Mouse (Mus musculus) kidney, postnatal 36 days (tissue): Measurements from ENCODE around the gene Olfr1029.
"Not testable (repeated sequence)": the region's sequence is repeated elsewhere in the genome, so short reads cannot be mapped to it uniquely, and the experiment has no call there.

ENCODE experiments used
- DNase-seq, 2 experiments: peaks; one replicate each; pipeline ENCODE4 v3.0.0; 2021 to 2022; ENCODE audit warnings: mixed read lengths in 2 of 2

The Olfr1029 gene

DNA sequence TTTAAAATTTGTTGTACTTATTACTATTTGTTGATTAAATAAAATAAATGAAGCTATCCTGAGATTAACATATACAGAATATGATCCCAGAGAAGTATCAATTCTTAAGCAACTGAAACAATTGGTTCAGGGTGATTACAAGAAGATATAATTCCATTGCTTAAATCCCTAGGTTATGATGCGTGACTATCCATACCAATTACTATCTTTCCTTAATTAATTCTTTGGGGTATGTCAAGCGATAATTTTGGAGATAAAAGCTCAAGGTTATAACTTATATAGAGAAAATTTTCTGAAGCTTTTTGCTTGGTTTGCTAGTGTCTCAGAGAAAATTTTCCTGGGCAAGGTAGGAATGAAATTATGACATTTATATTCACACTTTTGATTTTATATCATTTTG lies at the start of gene Olfr1029:
Gene Olfr1029 (plus strand): TSS at position 301 of the 400 bp plus-strand sequence.
- DNase-seq = no peak

DNA sequence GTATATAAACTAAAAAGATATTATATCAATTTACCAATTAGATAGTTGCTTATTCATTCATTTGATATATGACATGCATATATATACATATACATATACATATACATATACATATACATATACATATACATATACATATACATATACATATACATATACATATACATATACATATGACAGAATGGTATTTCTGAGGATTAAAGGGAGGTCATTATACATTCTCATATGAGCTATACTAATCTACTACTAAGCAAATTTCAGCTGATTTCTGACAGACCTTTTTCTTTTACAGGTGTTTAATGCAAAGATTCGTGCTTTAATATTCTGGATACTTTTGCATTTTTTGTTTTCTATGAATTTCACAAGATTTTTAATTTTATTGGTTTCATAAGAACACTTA lies 23.6 kb upstream of the Olfr1029 start, which contains the start of gene Olfr1028:
Gene Olfr1028 (plus strand): TSS at position 301 of the 400 bp plus-strand sequence.
- no peak for DNase-seq

DNA sequence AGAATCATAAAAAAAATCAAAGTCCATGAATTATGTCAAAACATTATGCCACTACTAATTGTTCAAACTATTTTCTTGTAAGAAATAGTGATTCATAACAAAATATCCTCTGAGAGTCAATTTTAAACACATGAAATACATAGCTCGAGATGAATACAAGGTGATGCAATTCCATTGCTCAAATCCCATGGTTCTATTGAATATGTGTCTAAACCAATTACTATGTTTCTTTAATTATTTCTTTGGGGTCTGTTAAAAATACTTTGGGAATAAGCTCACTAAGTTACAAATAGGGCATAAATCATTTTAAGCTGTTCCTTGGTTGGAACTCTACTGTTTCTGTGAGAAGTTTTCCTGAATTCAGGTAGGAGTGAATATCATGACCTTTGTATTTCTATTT lies 5.3 kb downstream of the Olfr1029 start, which contains the start of gene Olfr1030:
Gene Olfr1030 (plus strand): TSS at position 301 of the 400 bp plus-strand sequence.
- DNase-seq = no peak

DNA sequence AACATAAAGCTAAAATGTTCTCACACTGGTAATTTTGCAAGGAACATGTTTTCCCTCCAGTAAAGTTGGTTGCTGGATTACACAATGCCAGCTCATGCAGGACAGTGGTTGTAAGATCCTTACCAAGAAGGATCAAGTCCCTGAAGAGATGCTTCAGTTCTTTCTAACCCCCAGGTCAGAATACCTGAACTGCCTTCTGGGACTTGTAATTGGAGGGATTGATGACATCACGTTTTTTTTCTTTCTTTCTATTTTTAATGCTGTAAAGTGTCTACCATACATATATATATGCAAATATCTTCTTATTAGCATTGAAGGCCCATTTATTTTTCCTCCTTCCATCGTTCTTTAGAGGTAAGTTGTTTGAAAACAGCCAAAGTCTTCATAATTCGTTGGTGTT lies 16.3 kb downstream of the Olfr1029 start, which contains the start of gene Olfr1031:
Gene Olfr1031 (plus strand): TSS at position 301 of the 400 bp plus-strand sequence.
- DNase-seq = no peak

DNA sequence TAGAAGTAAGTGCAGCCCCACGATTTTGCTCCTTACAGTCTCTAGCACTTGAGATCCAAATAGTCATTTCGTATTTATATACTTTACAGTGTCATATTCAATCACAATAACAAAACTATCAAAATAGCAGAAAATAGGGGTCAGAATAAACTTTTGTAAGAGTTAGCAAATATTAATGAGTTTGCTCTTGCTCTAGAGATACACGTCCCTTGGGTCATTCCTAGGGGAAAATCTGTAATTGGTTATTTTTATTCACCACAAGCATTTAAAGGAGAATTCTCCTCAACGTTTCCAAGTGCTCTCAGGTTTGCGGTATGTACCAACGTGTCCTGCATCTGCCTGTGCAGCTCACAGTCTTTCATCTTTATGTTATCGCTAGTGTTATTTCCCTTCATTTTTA lies 31.5 kb downstream of the Olfr1029 start, which contains the start of gene Olfr1032:
Gene Olfr1032 (plus strand): TSS at position 301 of the 400 bp plus-strand sequence.
- DNase-seq = no peak

DNA sequence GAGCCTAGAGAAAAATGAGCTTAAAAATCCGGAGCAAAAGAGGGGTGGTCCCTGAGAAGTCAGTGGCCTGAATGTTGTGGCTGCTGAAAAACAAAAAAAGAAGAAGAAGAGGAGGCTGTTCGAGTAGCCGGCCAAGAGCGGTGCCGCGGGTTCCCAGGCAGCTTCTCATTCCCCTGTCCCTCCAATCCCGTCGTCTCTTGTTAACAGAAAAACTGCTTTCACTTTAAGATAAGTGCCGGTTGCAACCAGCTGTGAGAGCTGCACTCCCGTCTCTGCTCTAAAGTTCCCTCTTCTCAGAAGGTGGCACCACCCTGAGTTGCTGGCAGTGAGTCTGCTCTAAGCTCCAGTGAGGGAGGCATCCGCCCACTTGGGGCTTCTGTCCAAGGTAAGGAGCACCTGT lies 46.7 kb downstream of the Olfr1029 start, which contains the start of gene Olfr1033:
Gene Olfr1033 (plus strand): TSS at position 228 of the 400 bp plus-strand sequence.
- DNase-seq = peak in 1 of 2 experiments; percentile 3

DNA sequence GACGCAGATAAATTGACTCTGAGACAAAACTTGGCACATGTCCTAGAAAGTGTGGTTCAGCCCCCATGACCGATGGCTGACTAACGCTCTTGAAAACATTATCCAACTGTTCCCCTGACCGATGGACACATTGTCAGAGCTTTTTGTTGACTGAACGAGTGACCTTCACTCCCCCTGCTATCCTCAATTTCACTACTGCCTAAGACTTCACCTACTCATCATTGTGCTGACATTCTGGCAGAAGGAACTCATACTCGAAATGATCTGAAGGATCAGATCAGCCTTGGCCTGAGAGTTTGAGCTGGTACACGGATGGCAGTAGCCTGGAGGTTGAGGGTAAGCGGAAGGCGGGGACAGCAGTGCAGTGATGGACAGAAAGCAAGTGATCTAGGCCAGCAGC lies 47.8 kb downstream of the Olfr1029 start:
- not testable (repeated sequence) for DNase-seq
